Mouse (Mus musculus) small intestine, adult 2 months (tissue): ENCODE results near the gene Mea1.

ENCODE experiments used
- CTCF ChIP-seq: fragments of 200-500 bp; IDR thresholded peaks from 2 replicates; pipeline ENCODE4 v1.5.1; 2012; ENCODE audit warnings: low read depth, mild to moderate bottlenecking, control low read depth, inconsistent platforms, low read length, moderate library complexity, mixed read lengths; ENCODE audit not compliant: insufficient replicate concordance, insufficient read length; ENCODE audit errors: extremely low read depth
- POLR2A ChIP-seq: fragments of 200-500 bp; IDR thresholded peaks from 2 replicates; pipeline ENCODE4 v1.6.1; 2012; ENCODE audit warnings: low read depth, mild to moderate bottlenecking, control low read depth, inconsistent platforms, low read length, moderate library complexity

- TF ChIP-seq CTCF (no peak), POLR2A (no peak; the same call in none of the 2 replicates)
These were observed 2.3 kb downstream of the Mea1 start, which contains the start of gene Klhdc3 for GRCm38 (mm10) chr17:46680760-46681373.
